ENCODE assay signal across 19 mouse cellular contexts in the genomic region with DNA sequence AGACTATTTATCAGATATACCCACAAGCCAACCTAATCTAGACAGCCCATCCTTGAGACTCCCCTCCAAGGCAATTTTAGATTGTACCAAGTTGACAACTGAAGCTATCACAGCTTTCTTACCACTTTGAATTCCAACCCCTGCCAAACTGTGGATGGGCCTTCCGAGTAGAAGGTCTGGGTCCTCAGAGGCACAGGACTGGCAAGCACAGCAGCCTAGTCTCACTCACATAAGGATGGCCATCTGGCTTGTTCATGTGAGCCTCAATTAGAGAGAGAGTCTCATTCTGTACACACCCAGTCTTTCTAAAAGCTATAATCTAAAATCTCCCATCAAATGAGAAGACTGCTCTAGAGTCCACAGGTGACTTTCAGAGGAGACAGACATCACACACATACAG.
"Had no signal": no experiment of that assay in that cellular context is flagged by ENCODE, and none has a peak within 500 bp of the region (broad histone marks: within the 10 kb centered on the region; RNA-seq: fewer than 3 reads in every experiment).

No protein-coding gene starts in this region.

- ATAC-seq: liver, postnatal 0 days; midbrain, embryonic 16.5 days had no signal

- H3K4me3 ChIP-seq: limb, embryonic 12.5 days; liver, embryonic 13.5 days; lung, embryonic 15.5 days; megakaryocyte, embryonic 14.5 days; midbrain, embryonic 12.5 days; neural tube, embryonic 13.5 days had no signal

- H3K27me3 ChIP-seq: limb, embryonic 12.5 days; liver, embryonic 13.5 days; lung, embryonic 15.5 days; megakaryocyte, embryonic 14.5 days; midbrain, embryonic 12.5 days; neural tube, embryonic 13.5 days had no signal

- H3K4me2 ChIP-seq: limb, embryonic 12.5 days; liver, embryonic 13.5 days; lung, embryonic 15.5 days; midbrain, embryonic 12.5 days; neural tube, embryonic 13.5 days had no signal

- H3K9me3 ChIP-seq: limb, embryonic 12.5 days; liver, embryonic 13.5 days; lung, embryonic 15.5 days; midbrain, embryonic 12.5 days; neural tube, embryonic 13.5 days had no signal

- H3K36me3 ChIP-seq: limb, embryonic 12.5 days; liver, embryonic 13.5 days; lung, embryonic 15.5 days; midbrain, embryonic 12.5 days had no signal

- H3K4me1 ChIP-seq: limb, embryonic 12.5 days; liver, embryonic 13.5 days; lung, embryonic 15.5 days; megakaryocyte, embryonic 14.5 days; midbrain, embryonic 12.5 days had no signal

- H3K9ac ChIP-seq: limb, embryonic 12.5 days; liver, embryonic 13.5 days; liver, postnatal 0 days; lung, embryonic 15.5 days; midbrain, embryonic 12.5 days; neural tube, embryonic 13.5 days had no signal

- DNase-seq: kidney, adult 9 months; kidney, postnatal 36 days; liver; liver, embryonic 13.5 days; liver, postnatal 0 days; lung, postnatal 14 days; retina, postnatal 1 day; right cerebral cortex, postnatal 4 days; spleen, adult 18-20 months; thymus, adult 18-20 months; thymus, postnatal 14 days had no signal

- H3K27ac ChIP-seq: kidney, postnatal 0 days; limb, embryonic 12.5 days; liver, embryonic 13.5 days; lung, embryonic 15.5 days; macrophage; midbrain, embryonic 12.5 days; neural tube, embryonic 13.5 days had no signal
